Mouse (Mus musculus): ENCODE measurements at regions not wholly inside any gene's neighbourhood (a gene's known extent, or its start where the extent isn't known, plus 50 kb on each side); places are given as distances from the start of the nearest gene placed in this dataset.

- H3K9ac ChIP-seq, result no peak overlapping the region
- H3K4me1 ChIP-seq, result no peaks in the 10 kb centered on the region
- no peaks in the 10 kb centered on the region for H3K36me3 ChIP-seq
- ATAC-seq (ENCODE audit: low FRiP score, low read depth), result no peak
- no peak overlapping the region for H3K4me3 ChIP-seq
- H3K27ac ChIP-seq, result no peak overlapping the region
- H3K27me3 ChIP-seq, result no peaks in the 10 kb centered on the region
- 84% methylated on average over 2 of the region's 2 CpGs for WGBS
- no peak overlapping the region for H3K4me2 ChIP-seq (replicated peaks)
- no peaks in the 10 kb centered on the region for H3K9me3 ChIP-seq
Measured at GRCm38 (mm10) chr16:7728186-7728585, 696.8 kb downstream of the Tmem114 start.

GRCm38 (mm10) chr16:7725225-7725624 is 699.7 kb downstream of the Tmem114 start:
- H3K4me1 ChIP-seq, result no peaks in the 10 kb centered on the region
- H3K36me3 ChIP-seq, result no peaks in the 10 kb centered on the region
- H3K27ac ChIP-seq, result no peak overlapping the region
- no peak overlapping the region for H3K4me3 ChIP-seq
- no peak overlapping the region for H3K9ac ChIP-seq
- H3K4me2 ChIP-seq (replicated peaks), result no peak overlapping the region
- H3K27me3 ChIP-seq, result no peaks in the 10 kb centered on the region
- no peaks in the 10 kb centered on the region for H3K9me3 ChIP-seq
- 30% methylated on average over 1 of the region's 1 CpGs for WGBS
- peak; percentile 54; the same call in 1 of the 2 replicates for ATAC-seq (ENCODE audit: low FRiP score, low read depth)

GRCm38 (mm10) chr16:7701471-7701870 is 723.5 kb downstream of the Tmem114 start:
- no peaks in the 10 kb centered on the region for H3K27me3 ChIP-seq
- H3K27ac ChIP-seq, result no peak overlapping the region
- ATAC-seq (ENCODE audit: low FRiP score, low read depth), result no peak
- H3K4me3 ChIP-seq, result no peak overlapping the region
- no peak overlapping the region for H3K4me2 ChIP-seq (replicated peaks)
- peaks cover 3% of the 10 kb centered on the region; the same call in 1 of the 2 replicates for H3K4me1 ChIP-seq
- no peak overlapping the region for H3K9ac ChIP-seq
- H3K9me3 ChIP-seq, result no peaks in the 10 kb centered on the region
- H3K36me3 ChIP-seq, result no peaks in the 10 kb centered on the region
- WGBS, result 66% methylated on average over 4 of the region's 4 CpGs

GRCm38 (mm10) chr16:7685484-7685883 is 739.5 kb downstream of the Tmem114 start:
- Histone ChIP-seq H3K27ac (no peak overlapping the region), H3K36me3 (no peaks in the 10 kb centered on the region)
- ATAC-seq (ENCODE audit: low FRiP score, low read depth), result no peak

GRCm38 (mm10) chr16:7666096-7666495 is 758.8 kb downstream of the Tmem114 start:
- Histone ChIP-seq H3K36me3 (no peaks in the 10 kb centered on the region), H3K9me3 (peaks cover 4% of the 10 kb centered on the region), H3K27me3 (no peaks in the 10 kb centered on the region), H3K9ac (no peak overlapping the region), H3K4me3 (no peak overlapping the region), H3K27ac (no peak overlapping the region), H3K4me1 (no peaks in the 10 kb centered on the region), H3K4me2 (replicated peaks) (no peak overlapping the region)
- 0 out of 2 replicates have a peak, but pooled peaks have one; percentile 11 for ATAC-seq (ENCODE audit: low FRiP score, low read depth)
- WGBS, result 46% methylated on average over 2 of the region's 2 CpGs

More at GRCm38 (mm10) chr16:7685484-7685883, 739.5 kb downstream of the Tmem114 start:
- no peak overlapping the region for H3K4me2 ChIP-seq (replicated peaks)
- H3K9me3 ChIP-seq, result no peaks in the 10 kb centered on the region
- no peaks in the 10 kb centered on the region for H3K4me1 ChIP-seq
- H3K27me3 ChIP-seq, result no peaks in the 10 kb centered on the region
- no peak overlapping the region for H3K9ac ChIP-seq
- no peak overlapping the region for H3K4me3 ChIP-seq

- 21% methylated on average over 9 of the region's 9 CpGs for WGBS
- no peak for ATAC-seq (ENCODE audit: low FRiP score, low read depth)
- H3K4me3 ChIP-seq, result no peak overlapping the region
Measured at GRCm38 (mm10) chr16:7658133-7658532, 766.8 kb downstream of the Tmem114 start.

GRCm38 (mm10) chr16:7654451-7654850 is 770.5 kb downstream of the Tmem114 start:
- H3K9ac ChIP-seq, result no peak overlapping the region
- no peak overlapping the region for H3K4me3 ChIP-seq
- H3K4me2 ChIP-seq (replicated peaks), result no peak overlapping the region
- no peak for ATAC-seq (ENCODE audit: low FRiP score, low read depth)
- no peaks in the 10 kb centered on the region for H3K27me3 ChIP-seq
- no peaks in the 10 kb centered on the region for H3K4me1 ChIP-seq
- no peak overlapping the region for H3K27ac ChIP-seq
- 84% methylated on average over 6 of the region's 6 CpGs for WGBS
- no peaks in the 10 kb centered on the region for H3K36me3 ChIP-seq
- H3K9me3 ChIP-seq, result no peaks in the 10 kb centered on the region

More at GRCm38 (mm10) chr16:7658133-7658532, 766.8 kb downstream of the Tmem114 start:
- Histone ChIP-seq H3K4me2 (replicated peaks) (no peak overlapping the region), H3K27ac (no peak overlapping the region), H3K9me3 (no peaks in the 10 kb centered on the region), H3K36me3 (no peaks in the 10 kb centered on the region), H3K27me3 (no peaks in the 10 kb centered on the region), H3K4me1 (no peaks in the 10 kb centered on the region), H3K9ac (no peak overlapping the region)

GRCm38 (mm10) chr16:7649771-7650170 is 775.2 kb downstream of the Tmem114 start:
- Histone ChIP-seq H3K9me3 (no peaks in the 10 kb centered on the region), H3K27me3 (no peaks in the 10 kb centered on the region), H3K9ac (no peak overlapping the region), H3K4me2 (replicated peaks) (no peak overlapping the region), H3K4me3 (no peak overlapping the region), H3K4me1 (no peaks in the 10 kb centered on the region), H3K27ac (no peak overlapping the region), H3K36me3 (no peaks in the 10 kb centered on the region)
- no peak for ATAC-seq (ENCODE audit: low FRiP score, low read depth)
- WGBS, result 56% methylated on average over 1 of the region's 1 CpGs

- Histone ChIP-seq H3K4me2 (replicated peaks) (no peak overlapping the region), H3K36me3 (no peaks in the 10 kb centered on the region), H3K4me3 (no peak overlapping the region), H3K9ac (no peak overlapping the region), H3K27me3 (no peaks in the 10 kb centered on the region), H3K4me1 (no peaks in the 10 kb centered on the region), H3K27ac (no peak overlapping the region), H3K9me3 (no peaks in the 10 kb centered on the region)
- no peak for ATAC-seq (ENCODE audit: low FRiP score, low read depth)
Measured at GRCm38 (mm10) chr16:7647275-7647926, 777.5 kb downstream of the Tmem114 start.

GRCm38 (mm10) chr16:7644363-7644762 is 780.6 kb downstream of the Tmem114 start:
- Histone ChIP-seq H3K4me3 (no peak overlapping the region), H3K36me3 (no peaks in the 10 kb centered on the region), H3K4me2 (replicated peaks) (no peak overlapping the region), H3K9me3 (no peaks in the 10 kb centered on the region), H3K27ac (no peak overlapping the region), H3K9ac (no peak overlapping the region), H3K27me3 (no peaks in the 10 kb centered on the region), H3K4me1 (no peaks in the 10 kb centered on the region)
- no peak for ATAC-seq (ENCODE audit: low FRiP score, low read depth)

GRCm38 (mm10) chr16:7638955-7639755 is 785.8 kb downstream of the Tmem114 start:
- WGBS, result 69% methylated on average over 15 of the region's 15 CpGs
- no peak for ATAC-seq (ENCODE audit: low FRiP score, low read depth)

GRCm38 (mm10) chr16:7637993-7638392 is 786.9 kb downstream of the Tmem114 start:
- Histone ChIP-seq H3K4me2 (replicated peaks) (no peak overlapping the region), H3K27me3 (no peaks in the 10 kb centered on the region), H3K36me3 (no peaks in the 10 kb centered on the region), H3K9me3 (no peaks in the 10 kb centered on the region), H3K4me1 (no peaks in the 10 kb centered on the region), H3K27ac (no peak overlapping the region), H3K9ac (no peak overlapping the region), H3K4me3 (no peak overlapping the region)
- 0 out of 2 replicates have a peak, but pooled peaks have one; percentile 24 for ATAC-seq (ENCODE audit: low FRiP score, low read depth)

More at GRCm38 (mm10) chr16:7638955-7639755, 785.8 kb downstream of the Tmem114 start:
- Histone ChIP-seq H3K27me3 (no peaks in the 10 kb centered on the region), H3K36me3 (no peaks in the 10 kb centered on the region), H3K9me3 (no peaks in the 10 kb centered on the region), H3K4me3 (no peak overlapping the region), H3K27ac (no peak overlapping the region), H3K4me2 (replicated peaks) (no peak overlapping the region), H3K9ac (no peak overlapping the region), H3K4me1 (no peaks in the 10 kb centered on the region)
